Comparison of ENCODE assay signal across 10 mouse cellular contexts in the genomic region with DNA sequence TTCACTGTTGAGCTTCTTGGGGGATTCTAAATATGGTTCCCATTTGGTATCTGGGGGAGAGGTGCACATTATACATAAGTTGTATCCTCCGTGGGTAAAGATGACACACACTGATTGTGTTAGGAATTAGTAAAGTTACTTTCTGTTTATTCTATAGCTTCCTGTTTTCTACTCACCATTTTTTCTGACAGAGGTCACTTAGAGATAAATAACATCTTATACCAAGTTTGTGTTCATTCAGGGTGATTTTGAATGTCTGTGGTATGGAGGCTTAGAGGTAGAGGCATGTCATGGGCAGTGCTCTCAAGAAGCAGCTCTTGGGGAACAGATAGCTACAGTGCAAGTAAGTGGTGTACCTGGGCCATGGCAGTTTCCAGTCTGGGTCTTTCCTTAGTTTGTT.
A peak's percentile ranks its signal among the peaks of the same experiment; 100 is the strongest.
DNase-seq lines count a peak whose midpoint lies in the region; ATAC-seq and TF ChIP-seq lines count a peak whose summit lies in the region.
"Had no signal": no experiment of that assay in that cellular context is flagged by ENCODE, and none has a peak within 500 bp of the region (broad histone marks: within the 10 kb centered on the region; RNA-seq: fewer than 3 reads in every experiment).

No protein-coding gene starts in this region.

- no peak for ATAC-seq in lung, embryonic 14.5 days (ENCODE audit: insufficient read depth)
- no peak for ATAC-seq in forebrain, embryonic 12.5 days (ENCODE audit: low FRiP score)
- ATAC-seq in limb, embryonic 13.5 days (ENCODE audit: low FRiP score, low read depth) = no peak
- ATAC-seq in neural tube, embryonic 14.5 days (ENCODE audit: low read depth) = no peak

- H3K9me3 ChIP-seq in lung, embryonic 14.5 days (ENCODE audit: low read depth, low read length) = peaks cover 19% of the 10 kb centered on the region
- peaks cover 15% of the 10 kb centered on the region for H3K9me3 ChIP-seq in forebrain, embryonic 12.5 days
- peaks cover 24% of the 10 kb centered on the region for H3K9me3 ChIP-seq in limb, embryonic 13.5 days
- peaks cover 10% of the 10 kb centered on the region; the same call in 1 of the 2 replicates for H3K9me3 ChIP-seq in neural tube, embryonic 14.5 days (ENCODE audit: control insufficient read depth, low read length)

- no peak overlapping the region for H3K27ac ChIP-seq in lung, embryonic 14.5 days (ENCODE audit: low read depth)
- no peak overlapping the region for H3K27ac ChIP-seq in forebrain, embryonic 12.5 days
- H3K27ac ChIP-seq in limb, embryonic 13.5 days = no peak overlapping the region
- H3K27ac ChIP-seq in neural tube, embryonic 14.5 days (ENCODE audit: low read depth, low read length) = no peak overlapping the region

- no peak for DNase-seq in lung, embryonic 14.5 days
- DNase-seq in lung, adult 2 months = no peak
- DNase-seq in spleen, postnatal 4 days (ENCODE audit: low spot score in 2 of 2) = no peak
- DNase-seq in yolk sac, embryonic 10.5 days (ENCODE audit: low spot score) = no peak
- no peak for DNase-seq in thymus, postnatal 10 days (ENCODE audit: low spot score in 2 of 2)
- DNase-seq: cerebellum, adult 9-11 months; kidney, adult 9 months had no signal

- no peak for TF ChIP-seq CTCF in lung, embryonic 14.5 days (IDR thresholded peaks at IDR 0.05; ENCODE audit: low read depth)
- no peak for TF ChIP-seq CTCF in lung, adult 2 months (IDR thresholded peaks at IDR 0.05; ENCODE audit: insufficient read depth, low read length)

- peaks cover 6% of the 10 kb centered on the region for H3K4me1 ChIP-seq in lung, embryonic 14.5 days (ENCODE audit: insufficient read depth)
- H3K4me1 ChIP-seq in lung, adult 2 months (ENCODE audit: control insufficient read depth, insufficient read depth, low read length) = peaks cover 5% of the 10 kb centered on the region; the same call in 1 of the 2 replicates
- peaks cover 23% of the 10 kb centered on the region for H3K4me1 ChIP-seq in forebrain, embryonic 12.5 days
- peaks cover 17% of the 10 kb centered on the region for H3K4me1 ChIP-seq in limb, embryonic 13.5 days
- H3K4me1 ChIP-seq in neural tube, embryonic 14.5 days (ENCODE audit: control insufficient read depth, insufficient read depth, low read length) = peaks cover 11% of the 10 kb centered on the region

- 43% methylated on average over 1 of the region's 1 CpGs for WGBS in lung, embryonic 14.5 days
- WGBS in lung, adult 2 months = 37% methylated on average over 1 of the region's 1 CpGs
- 72% methylated on average over 1 of the region's 1 CpGs for WGBS in forebrain, embryonic 12.5 days
- WGBS in limb, embryonic 13.5 days = 55% methylated on average over 1 of the region's 1 CpGs
- 78% methylated on average over 1 of the region's 1 CpGs for WGBS in neural tube, embryonic 14.5 days

- H3K27me3 ChIP-seq in lung, embryonic 14.5 days (ENCODE audit: insufficient read depth, low read length) = no peaks in the 10 kb centered on the region
- peaks cover 29% of the 10 kb centered on the region for H3K27me3 ChIP-seq in forebrain, embryonic 12.5 days
- peaks cover 21% of the 10 kb centered on the region for H3K27me3 ChIP-seq in limb, embryonic 13.5 days
- H3K27me3 ChIP-seq in neural tube, embryonic 14.5 days (ENCODE audit: control insufficient read depth, insufficient read depth, low read length) = peaks cover 12% of the 10 kb centered on the region; the same call in 1 of the 2 replicates

- H3K36me3 ChIP-seq in lung, embryonic 14.5 days (ENCODE audit: insufficient read depth) = no peaks in the 10 kb centered on the region
- H3K36me3 ChIP-seq in forebrain, embryonic 12.5 days (replicated peaks) = no peaks in the 10 kb centered on the region; the same call in 1 of the 2 replicates
- peaks cover 9% of the 10 kb centered on the region for H3K36me3 ChIP-seq in limb, embryonic 13.5 days
- H3K36me3 ChIP-seq in neural tube, embryonic 14.5 days (ENCODE audit: control insufficient read depth, insufficient read depth, low read length) = no peaks in the 10 kb centered on the region

- H3K9ac ChIP-seq in lung, embryonic 14.5 days = peak overlapping the region; percentile 97
- no peak overlapping the region for H3K9ac ChIP-seq in forebrain, embryonic 12.5 days
- no peak overlapping the region for H3K9ac ChIP-seq in limb, embryonic 13.5 days
- no peak overlapping the region for H3K9ac ChIP-seq in neural tube, embryonic 14.5 days (replicated peaks; ENCODE audit: low read depth, low read length)

- H3K4me3 ChIP-seq in lung, embryonic 14.5 days (ENCODE audit: low read depth, low read length) = peak overlapping the region; percentile 92
- no peak overlapping the region for H3K4me3 ChIP-seq in lung, adult 2 months (replicated peaks; ENCODE audit: extremely low read depth, low read depth, low read length)
- H3K4me3 ChIP-seq in forebrain, embryonic 12.5 days (replicated peaks) = peak overlapping the region; percentile 84
- peak overlapping the region; percentile 91 for H3K4me3 ChIP-seq in limb, embryonic 13.5 days
- H3K4me3 ChIP-seq in neural tube, embryonic 14.5 days (ENCODE audit: low read depth, low read length) = peak overlapping the region; percentile 96; the same call in 1 of the 2 replicates

- H3K4me2 ChIP-seq in lung, embryonic 14.5 days = peak overlapping the region; percentile 84
- H3K4me2 ChIP-seq in forebrain, embryonic 12.5 days = peak overlapping the region; percentile 78
- H3K4me2 ChIP-seq in limb, embryonic 13.5 days (replicated peaks) = peak overlapping the region; percentile 71
- peak overlapping the region; percentile 89 for H3K4me2 ChIP-seq in neural tube, embryonic 14.5 days (ENCODE audit: low read depth, low read length)

- no peak for TF ChIP-seq POLR2A in lung, adult 2 months (IDR thresholded peaks at IDR 0.05; ENCODE audit: borderline replicate concordance, extremely low read depth, low read depth, low read length)
